Mouse (Mus musculus): ENCODE results near the gene Gys2.
"Not testable (repeated sequence)": the region's sequence is repeated elsewhere in the genome, so short reads cannot be mapped to it uniquely, and the experiment has no call there.

The Gys2 gene

GRCm38 (mm10) chr6:142472801-142473203 lies at the start of gene Gys2:
Gene Gys2, minus strand, starts transcription at chr6:142473109.
- no peak for DNase-seq

DNA sequence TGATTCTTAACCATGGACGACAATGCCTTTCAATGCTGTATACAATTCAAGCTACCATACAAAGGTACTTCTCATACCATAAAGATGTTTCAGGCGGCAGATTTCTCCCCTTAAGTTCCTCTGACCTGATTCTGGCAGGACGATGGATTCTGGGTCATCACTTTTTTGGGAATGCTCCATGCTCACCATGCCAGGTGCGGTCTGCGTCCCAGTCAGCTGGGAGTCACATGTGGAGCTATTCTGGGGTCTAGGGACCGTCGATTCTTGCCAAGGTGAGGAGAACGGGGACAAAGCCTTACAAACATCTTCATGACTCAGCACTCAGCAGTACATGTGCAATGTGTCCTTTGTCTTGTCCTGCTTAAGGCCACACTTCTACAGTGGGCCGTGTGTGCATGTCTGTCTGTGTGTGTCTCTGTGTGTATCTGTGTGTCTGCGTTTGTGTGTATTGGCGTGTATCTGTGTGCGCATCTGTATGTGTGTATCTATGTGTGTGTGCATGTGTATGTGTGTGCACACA lies 48.7 kb upstream of the Gys2 start:
- no peak for DNase-seq

DNA sequence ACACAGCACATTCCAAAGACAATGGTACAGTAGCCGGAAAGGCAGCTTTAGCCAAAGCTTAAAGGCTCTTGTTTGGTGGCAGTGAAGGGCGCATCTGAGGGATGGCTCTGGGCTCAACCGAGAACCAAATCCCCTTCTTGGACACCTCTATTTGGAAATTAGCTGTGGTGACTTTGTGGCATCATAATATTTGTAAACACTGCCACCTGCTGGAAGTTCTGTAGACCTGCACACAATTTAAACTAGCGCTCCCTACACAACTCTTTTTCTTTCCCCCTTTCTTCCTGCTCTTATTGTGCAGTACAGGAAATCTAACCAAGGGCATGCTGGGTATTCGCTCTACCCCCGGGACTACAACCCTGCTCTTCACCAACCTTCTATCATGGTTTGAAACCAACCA lies 46.2 kb upstream of the Gys2 start:
- peak; percentile 46 for DNase-seq

- not testable (repeated sequence) for DNase-seq
These were observed 42.5 kb upstream of the Gys2 start for GRCm38 (mm10) chr6:142515379-142515778.

- peak; percentile 34 for DNase-seq
These were observed 42.0 kb upstream of the Gys2 start for GRCm38 (mm10) chr6:142514912-142515311.

DNA sequence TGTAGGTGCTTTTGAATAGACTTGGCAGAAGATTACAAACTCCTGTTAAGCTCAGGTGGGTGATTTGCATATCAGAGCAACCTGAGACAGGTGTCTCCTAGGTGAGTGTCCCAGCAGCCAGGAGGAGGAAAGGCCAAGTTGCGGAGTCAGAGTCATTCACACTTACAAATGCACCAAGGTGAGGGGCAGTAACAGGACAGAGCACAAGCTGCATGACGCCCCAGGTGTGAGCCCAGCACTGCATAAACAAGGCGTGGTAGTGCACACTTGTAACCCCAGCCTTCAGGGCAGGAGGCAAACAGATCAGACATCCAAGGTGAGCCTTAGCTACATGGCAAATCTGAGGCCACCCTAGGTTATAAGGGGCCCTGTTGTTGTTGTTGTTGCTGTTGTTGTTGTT lies 40.0 kb upstream of the Gys2 start:
- DNase-seq: no peak

DNA sequence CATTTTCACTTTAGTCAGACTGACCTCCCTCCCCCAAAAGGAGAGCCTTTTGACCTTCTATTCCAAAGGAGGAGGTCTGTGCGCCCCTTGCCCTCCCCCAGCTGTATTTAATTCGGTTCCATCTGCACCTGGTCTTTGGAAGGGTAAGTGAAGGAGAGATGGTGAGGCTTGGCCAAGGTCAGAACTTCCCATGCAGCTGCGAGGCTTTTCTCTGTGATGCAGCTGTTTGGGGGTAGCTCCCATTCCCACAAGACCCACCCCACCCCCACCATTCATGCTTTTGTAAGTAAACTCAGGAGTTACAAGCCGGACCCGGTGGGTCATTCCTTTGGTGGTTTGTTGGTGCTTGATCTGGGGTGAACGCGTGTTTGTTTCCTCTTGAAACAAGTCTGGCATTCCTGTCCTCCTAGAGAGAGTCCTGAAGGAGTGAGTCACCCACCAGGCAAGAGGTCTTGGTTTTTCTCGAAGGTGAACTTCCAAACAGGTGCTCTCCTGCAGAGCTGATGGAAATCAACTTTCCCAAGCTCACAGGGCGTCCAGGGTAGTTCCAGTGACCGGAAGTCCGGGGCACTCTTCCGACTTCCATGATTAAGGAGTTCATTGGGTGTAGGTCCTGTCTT lies 38.7 kb upstream of the Gys2 start:
- DNase-seq: no peak

GRCm38 (mm10) chr6:142508663-142509062 lies 35.8 kb upstream of the Gys2 start:
- no peak for DNase-seq

DNA sequence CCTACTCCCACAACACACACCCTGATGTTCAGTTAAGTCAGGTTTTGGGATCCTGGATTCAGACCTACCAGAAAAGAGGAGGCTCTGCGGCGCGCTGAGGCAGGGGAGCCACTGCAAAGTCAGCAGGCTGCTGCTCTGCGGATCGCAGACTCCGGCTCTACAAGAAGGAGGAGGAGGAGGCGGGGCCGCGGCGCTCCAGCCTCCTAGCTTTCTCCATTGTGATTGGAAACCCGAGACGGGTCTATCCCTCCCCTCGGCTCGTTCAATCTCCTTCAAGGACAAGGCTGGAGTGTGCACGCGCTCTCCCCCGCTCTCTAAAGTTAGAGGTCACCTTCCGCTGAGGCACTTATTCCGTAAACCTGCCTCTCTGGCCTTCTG lies 34.9 kb upstream of the Gys2 start, which contains the start of gene Ldhb:
Gene Ldhb (minus strand): TSS at position 173 of the 378 bp plus-strand sequence.
- DNase-seq: peak; percentile 92

DNA sequence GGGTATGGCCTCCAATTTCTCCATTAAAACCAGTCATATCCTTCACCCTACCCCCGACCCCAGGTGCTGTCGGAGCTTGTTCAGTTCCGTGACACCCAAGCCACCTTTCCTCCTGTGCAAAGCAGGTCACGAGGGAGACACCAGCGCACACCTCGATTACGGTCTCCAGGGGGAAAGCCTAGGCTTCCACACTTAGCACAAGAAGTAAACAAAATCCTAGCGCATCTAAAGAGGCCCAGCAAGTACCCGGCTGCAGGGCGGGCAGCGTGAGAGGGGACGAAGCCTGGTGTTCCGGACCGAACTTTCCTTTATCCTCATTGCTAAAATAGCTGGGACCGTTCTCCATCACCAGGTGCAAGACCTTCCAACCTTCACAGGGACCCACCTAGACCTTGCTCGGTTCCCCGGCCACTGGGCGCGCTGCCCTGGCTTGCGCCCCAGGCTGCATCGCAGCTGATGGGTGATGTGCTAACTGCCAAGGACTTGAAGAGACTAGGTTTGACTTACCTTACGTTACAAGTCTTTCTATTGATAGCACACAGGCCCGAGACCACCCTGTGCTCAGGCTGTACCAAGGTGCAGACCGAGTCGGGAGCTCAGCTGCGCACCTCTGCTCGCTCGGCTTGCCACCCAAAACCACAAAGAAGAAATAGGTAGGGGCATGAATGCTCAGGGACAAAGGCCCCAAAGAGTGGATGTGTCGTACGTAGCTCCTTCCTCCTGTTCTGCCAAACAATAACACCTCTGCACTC lies 34.3 kb upstream of the Gys2 start:
- peak; percentile 54 for DNase-seq

DNA sequence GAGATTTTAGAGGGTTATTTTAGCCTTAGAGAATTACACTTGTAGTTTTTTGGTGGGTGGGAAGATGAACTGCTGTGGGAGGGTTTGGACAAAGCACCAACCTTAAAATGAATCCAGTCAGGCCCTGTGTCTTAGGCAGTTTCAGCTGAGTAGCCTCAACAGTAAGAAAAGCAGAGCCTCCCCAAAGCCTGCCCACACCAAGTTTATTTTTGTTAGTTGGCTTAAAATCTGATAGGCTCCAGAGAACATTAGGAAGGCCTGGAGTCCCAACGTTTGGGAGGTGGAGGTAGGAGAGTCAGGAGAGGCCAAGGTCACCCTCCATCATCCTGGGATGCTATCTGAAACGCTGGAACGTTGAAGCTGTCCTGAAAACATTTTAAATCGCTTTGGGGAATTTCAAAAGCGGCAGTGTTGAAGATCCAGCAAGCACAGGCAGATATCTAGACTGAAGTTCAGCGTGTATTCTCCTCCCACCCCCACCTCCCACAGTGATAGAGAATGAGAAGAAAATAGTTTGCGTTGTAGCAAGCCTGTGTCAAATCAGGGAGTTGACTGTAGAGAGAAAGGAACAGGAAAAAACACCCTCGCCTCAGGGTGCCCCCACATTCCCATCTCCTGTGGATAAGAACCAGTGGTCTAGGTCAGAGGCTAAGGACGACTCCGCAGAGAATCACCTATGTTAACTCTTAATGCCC lies 33.6 kb upstream of the Gys2 start:
- DNase-seq: no peak

- no peak for DNase-seq
These were observed 30.7 kb upstream of the Gys2 start for GRCm38 (mm10) chr6:142503601-142504000.

DNA sequence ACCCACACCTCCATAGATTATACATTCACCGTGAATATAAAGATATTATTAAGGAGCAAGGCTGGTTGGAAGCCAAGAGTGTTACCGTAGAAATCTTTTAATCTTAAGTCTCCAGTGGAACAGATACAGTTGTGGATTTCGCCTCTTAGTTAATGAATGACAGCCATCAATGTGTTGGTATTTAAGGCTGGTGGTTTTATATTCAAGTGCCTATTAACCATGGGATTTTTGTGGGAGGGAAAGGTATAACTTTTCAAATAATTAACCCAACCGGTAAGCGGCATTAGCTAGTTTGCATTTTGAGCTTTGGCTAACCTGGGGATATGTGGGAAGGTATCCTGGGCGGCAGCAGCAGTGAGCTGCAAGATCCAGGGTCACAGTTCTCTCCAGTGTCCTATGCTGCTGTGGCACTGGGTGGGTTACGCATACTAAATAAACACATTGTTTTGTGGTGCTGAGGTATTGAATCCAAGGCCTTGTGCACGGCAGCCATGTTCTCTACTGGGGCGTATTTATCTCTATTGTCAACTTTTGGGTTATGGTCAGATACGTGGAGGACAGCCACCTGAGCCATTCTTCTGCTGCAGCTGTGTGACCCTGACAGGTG lies 29.7 kb upstream of the Gys2 start:
- DNase-seq: no peak

- not testable (repeated sequence) for DNase-seq
These were observed 17.2 kb upstream of the Gys2 start for GRCm38 (mm10) chr6:142490114-142490513.

GRCm38 (mm10) chr6:142487638-142488037 lies 14.7 kb upstream of the Gys2 start:
- DNase-seq: no peak

DNA sequence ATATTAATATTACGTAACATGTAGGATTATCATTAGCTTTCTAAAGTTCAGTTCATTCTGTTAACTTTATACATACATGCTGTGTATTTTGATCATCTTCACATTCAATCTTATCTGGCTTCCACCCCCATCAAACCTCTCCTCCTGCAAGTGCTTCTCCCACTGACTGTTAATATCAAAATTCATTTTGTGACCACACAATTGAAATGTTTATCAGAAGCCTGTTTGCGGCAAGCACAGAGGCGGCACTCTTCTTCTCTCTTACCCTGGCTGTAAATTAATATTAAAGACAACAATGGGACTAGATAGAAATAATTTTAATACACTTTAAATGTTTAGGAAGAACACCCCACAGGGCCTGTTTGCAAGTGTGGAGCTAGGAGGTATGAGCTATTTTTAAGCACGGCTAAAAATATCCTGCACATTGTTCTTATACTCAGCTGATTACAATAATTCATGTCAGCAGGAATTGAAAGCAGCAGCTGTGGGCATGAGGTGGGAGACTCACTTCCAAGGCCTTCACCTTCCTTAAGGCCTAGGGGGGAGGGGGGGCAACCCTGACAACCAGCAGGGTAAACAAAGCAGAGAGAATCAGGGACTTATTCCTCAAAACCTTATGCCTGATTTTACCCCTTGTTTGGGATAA lies 12.7 kb upstream of the Gys2 start:
- DNase-seq: no peak

- no peak for DNase-seq
These were observed 4.3 kb upstream of the Gys2 start for GRCm38 (mm10) chr6:142477239-142477638.

DNA sequence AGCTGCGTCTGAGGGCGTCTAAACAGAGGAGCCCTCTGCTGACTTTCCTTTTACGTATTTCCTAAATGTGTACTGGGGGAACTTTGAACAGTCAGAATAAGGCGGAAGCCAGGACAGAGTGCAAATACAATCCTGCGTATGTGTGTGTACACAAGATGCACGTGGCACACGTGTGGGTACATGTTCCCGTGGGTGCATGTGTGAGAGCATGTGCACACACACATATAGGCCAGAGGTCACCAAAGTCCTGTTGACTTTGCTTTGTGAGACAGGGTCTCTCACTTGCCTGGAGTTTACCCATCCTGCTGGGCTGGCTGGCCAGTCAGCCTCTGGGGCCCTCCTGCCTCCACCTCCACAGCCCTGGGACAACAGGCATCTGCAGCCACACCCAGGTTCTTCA lies 1.8 kb downstream of the Gys2 start:
- DNase-seq: no peak

- no peak for DNase-seq
These were observed 3.3 kb downstream of the Gys2 start for GRCm38 (mm10) chr6:142469602-142470001.

DNA sequence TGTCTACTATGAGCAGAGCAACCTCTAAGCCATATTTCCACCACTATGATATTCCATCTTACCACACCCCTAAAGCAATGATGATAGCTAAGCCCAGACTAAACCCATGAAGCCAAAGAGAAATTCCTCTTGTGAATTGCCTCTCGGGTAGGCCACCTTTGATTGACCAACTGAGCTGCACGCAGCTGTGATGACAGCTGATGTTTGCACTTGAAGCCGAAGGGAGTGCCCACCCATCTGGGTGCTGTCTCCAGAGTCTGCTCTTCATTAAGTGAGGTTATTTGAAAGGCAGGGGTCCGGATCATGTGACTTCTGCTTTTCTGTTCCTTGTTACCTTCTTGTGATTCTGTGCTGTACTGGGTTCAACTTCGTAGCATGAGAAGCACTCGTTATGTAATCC lies 10.7 kb downstream of the Gys2 start:
- DNase-seq: no peak

- DNase-seq: no peak
These were observed 13.8 kb downstream of the Gys2 start for GRCm38 (mm10) chr6:142459017-142459678.

DNA sequence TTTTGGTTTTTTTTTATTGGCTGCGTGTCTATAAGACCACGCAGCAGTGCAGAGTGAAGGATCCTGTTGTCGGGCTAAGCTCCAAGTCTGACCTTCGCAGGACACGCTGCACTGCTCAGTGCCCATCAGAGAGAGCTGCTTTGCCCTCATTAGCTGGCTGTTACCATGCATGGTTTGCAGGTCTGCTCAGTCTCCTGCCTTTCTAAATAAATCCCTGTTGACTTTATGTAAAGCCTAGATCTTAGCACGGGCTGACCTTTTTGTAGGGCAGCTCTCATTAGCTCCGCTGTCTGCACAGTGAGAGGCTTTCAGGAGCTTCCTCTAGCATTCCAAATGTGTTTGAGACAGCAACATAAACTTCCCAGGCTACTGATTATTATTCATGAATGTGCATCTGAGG lies 14.9 kb downstream of the Gys2 start:
- no peak for DNase-seq

All from cerebellum, adult 9-10 months (tissue).